ENCODE assay signal across 12 mouse cellular contexts in genomic region chr12:98283487-98283860, GRCm38 (mm10). TPM values are rescaled to one million over a fixed set of nuclear protein-coding genes. Genes with fewer than 3 reads are reported as not detected.
DNase-seq lines count a peak whose midpoint lies in the region; ATAC-seq and TF ChIP-seq lines count a peak whose summit lies in the region.
"Had no signal": no experiment of that assay in that cellular context is flagged by ENCODE, and none has a peak within 500 bp of the region (broad histone marks: within the 10 kb centered on the region; RNA-seq: fewer than 3 reads in every experiment).

No protein-coding gene starts in this region.

- no peak overlapping the region for H3K4me2 ChIP-seq in limb, embryonic 15.5 days
- no peak overlapping the region for H3K4me2 ChIP-seq in forebrain, embryonic 13.5 days
- H3K4me2 ChIP-seq: lung, embryonic 15.5 days had no signal

- no peak overlapping the region for H3K9ac ChIP-seq in limb, embryonic 15.5 days
- no peak overlapping the region for H3K9ac ChIP-seq in forebrain, embryonic 13.5 days
- H3K9ac ChIP-seq: lung, embryonic 15.5 days had no signal

- no peaks in the 10 kb centered on the region for H3K36me3 ChIP-seq in limb, embryonic 15.5 days
- no peaks in the 10 kb centered on the region for H3K36me3 ChIP-seq in limb, embryonic 10.5 days
- no peaks in the 10 kb centered on the region for H3K36me3 ChIP-seq in forebrain, embryonic 13.5 days (ENCODE audit: poor library complexity, severe bottlenecking)
- H3K36me3 ChIP-seq: lung, embryonic 15.5 days had no signal

- no peaks in the 10 kb centered on the region for H3K4me1 ChIP-seq in limb, embryonic 15.5 days
- no peaks in the 10 kb centered on the region for H3K4me1 ChIP-seq in limb, embryonic 10.5 days
- H3K4me1 ChIP-seq in bone marrow macrophage, adult 2 months (ENCODE audit: control insufficient read depth, insufficient read depth, low read length): peaks cover 31% of the 10 kb centered on the region
- H3K4me1 ChIP-seq in forebrain, embryonic 13.5 days: no peaks in the 10 kb centered on the region
- H3K4me1 ChIP-seq: lung, embryonic 15.5 days had no signal

- H3K27ac ChIP-seq in limb, embryonic 15.5 days: peak overlapping the region; percentile 38; the same call in 1 of the 2 replicates
- no peak overlapping the region for H3K27ac ChIP-seq in limb, embryonic 10.5 days
- H3K27ac ChIP-seq in bone marrow macrophage, adult 2 months (ENCODE audit: insufficient read depth, low read depth, low read length): peak overlapping the region; percentile 100
- H3K27ac ChIP-seq in forebrain, embryonic 13.5 days: no peak overlapping the region
- H3K27ac ChIP-seq: lung, embryonic 15.5 days had no signal

- ATAC-seq in limb, embryonic 15.5 days (ENCODE audit: insufficient number of reproducible peaks, low FRiP score, low TSS enrichment, low read depth): no peak
- peak; percentile 80 for ATAC-seq in megakaryocyte progenitor cell, adult 5-6 weeks (replicated peaks; ENCODE audit: poor library complexity)
- no peak for ATAC-seq in forebrain, embryonic 13.5 days

- H3K9me3 ChIP-seq in limb, embryonic 15.5 days: no peaks in the 10 kb centered on the region
- H3K9me3 ChIP-seq in limb, embryonic 10.5 days (replicated peaks): no peaks in the 10 kb centered on the region
- no peaks in the 10 kb centered on the region for H3K9me3 ChIP-seq in forebrain, embryonic 13.5 days (replicated peaks)
- H3K9me3 ChIP-seq: lung, embryonic 15.5 days had no signal

- DNase-seq in limb, embryonic 10.5 days (ENCODE audit: low spot score): no peak
- DNase-seq in CD4-positive helper T cell, adult 2 months (ENCODE audit: low read depth, low spot score): peak; percentile 64
- DNase-seq in thymus, postnatal 10 days (ENCODE audit: low spot score in 2 of 2): no peak
- no peak for DNase-seq in adrenal gland, postnatal 10 days
- DNase-seq: cerebellum, adult 11-12 months; kidney, adult 11 months; thymus, postnatal 4 days had no signal

- H3K4me3 ChIP-seq in limb, embryonic 15.5 days: no peak overlapping the region
- H3K4me3 ChIP-seq in limb, embryonic 10.5 days: no peak overlapping the region
- H3K4me3 ChIP-seq in bone marrow macrophage, adult 2 months (ENCODE audit: insufficient read depth, low read length): peak overlapping the region; percentile 49
- no peak overlapping the region for H3K4me3 ChIP-seq in forebrain, embryonic 13.5 days
- H3K4me3 ChIP-seq: lung, embryonic 15.5 days had no signal

- no peak for TF ChIP-seq CTCF in bone marrow macrophage, adult 2 months (IDR thresholded peaks at IDR 0.05; ENCODE audit: low read depth, low read length)

- H3K27me3 ChIP-seq in limb, embryonic 15.5 days: no peaks in the 10 kb centered on the region
- no peaks in the 10 kb centered on the region for H3K27me3 ChIP-seq in limb, embryonic 10.5 days (ENCODE audit: low read depth, poor library complexity, severe bottlenecking)
- no peaks in the 10 kb centered on the region for H3K27me3 ChIP-seq in forebrain, embryonic 13.5 days
- H3K27me3 ChIP-seq: lung, embryonic 15.5 days had no signal

- WGBS in limb, embryonic 15.5 days: 44% methylated on average over 3 of the region's 3 CpGs
- WGBS in limb, embryonic 10.5 days: 90% methylated on average over 3 of the region's 3 CpGs
- 70% methylated on average over 3 of the region's 3 CpGs for WGBS in forebrain, embryonic 13.5 days

- no peak for TF ChIP-seq POLR2A in bone marrow macrophage, adult 2 months (IDR thresholded peaks at IDR 0.05; ENCODE audit: borderline replicate concordance, low read depth, low read length)

RNA-seq across cellular contexts. Expression of gene Gpr65, which starts 15.0 kb away (rescaled TPM):
- polyA plus RNA-seq in limb, embryonic 15.5 days (2015; fragmentation: Nextera tagmentation; extraction: Ambion mirVana): 6.3 and 7.0 TPM in 2 replicates
- 0.14 and 0.33 TPM in 2 replicates for polyA plus RNA-seq in limb, embryonic 10.5 days (2016; fragmentation: Nextera tagmentation; extraction: Ambion mirVana)
- polyA plus RNA-seq in bone marrow macrophage, adult 2 months (2012; ENCODE audit: insufficient read depth, insufficient read length, missing spikeins): 120 and 122 TPM in 2 replicates
- total RNA-seq in megakaryocyte progenitor cell, adult 5-6 weeks (2015): 35.7 and 36.4 TPM in 2 replicates
- total RNA-seq in megakaryocyte progenitor cell, adult 5-6 weeks (2017): 42.2 and 42.5 TPM in 2 replicates
- 0.31 TPM in 1 of 2 replicates, not detected in the other for polyA plus RNA-seq in forebrain, embryonic 13.5 days (2015; fragmentation: Nextera tagmentation; extraction: Ambion mirVana)
- total RNA-seq in adrenal gland, postnatal 10 days (2021): 1 to 10 TPM in 1 of 2 experiments, under 1 TPM in 1; 0.79 to 1.7 TPM

RNA-seq across cellular contexts. Expression of gene Galc, which starts 24.2 kb away (rescaled TPM):
- polyA plus RNA-seq in limb, embryonic 15.5 days (2015; fragmentation: Nextera tagmentation; extraction: Ambion mirVana): 6.7 and 7.0 TPM in 2 replicates
- polyA plus RNA-seq in limb, embryonic 10.5 days (2016; fragmentation: Nextera tagmentation; extraction: Ambion mirVana): 10.1 and 12.0 TPM in 2 replicates
- 87.4 and 99.3 TPM in 2 replicates for polyA plus RNA-seq in bone marrow macrophage, adult 2 months (2012; ENCODE audit: insufficient read depth, insufficient read length, missing spikeins)
- 16.6 and 20.1 TPM in 2 replicates for total RNA-seq in megakaryocyte progenitor cell, adult 5-6 weeks (2015)
- total RNA-seq in megakaryocyte progenitor cell, adult 5-6 weeks (2017): 6.0 and 9.9 TPM in 2 replicates
- polyA plus RNA-seq in forebrain, embryonic 13.5 days (2015; fragmentation: Nextera tagmentation; extraction: Ambion mirVana): 9.2 and 10.3 TPM in 2 replicates
- total RNA-seq in adrenal gland, postnatal 10 days (2021): 10 to 100 TPM; 14.7 to 17.4 TPM

Comparison
In these comparisons a context has a peak if more than half of its experiments do, and no peak if none do; other contexts are left out.
1. H3K27ac ChIP-seq: peak in limb, embryonic 15.5 days (single experiment) and bone marrow macrophage, adult 2 months (single experiment); none in limb, embryonic 10.5 days (single experiment) and forebrain, embryonic 13.5 days (single experiment).
2. RNA of gene Gpr65, which starts 15.0 kb away (polyA plus RNA-seq): 120 to 122 TPM in bone marrow macrophage, adult 2 months; 6.3 to 7.0 TPM in limb, embryonic 15.5 days, 0.14 to 0.33 TPM in limb, embryonic 10.5 days and 0.31 TPM in forebrain, embryonic 13.5 days; every median in the first group is over 10 times any median in the second.